Mouse (Mus musculus) forebrain, postnatal 0 days (tissue): ENCODE data around the gene Tfam. TPM values are rescaled to one million over a fixed set of nuclear protein-coding genes. Genes with fewer than 3 reads are reported as not detected.
A peak's percentile ranks its signal among the peaks of the same experiment; 100 is the strongest.

Experiments
- ATAC-seq: fragments of 200-750 bp; cut with Nextera tagmentation; 2 replicates; pipeline ENCODE4 v1.8.0; 2017; ENCODE audit warnings: mild to moderate bottlenecking, moderate library complexity
- DNase-seq: peaks from one replicate; pipeline ENCODE4 v3.0.0-alpha.2; 2015
- H3K27ac ChIP-seq: fragments of 300-500 bp; sonication (generic); 2 replicates; pipeline ENCODE4 v1.5.1; 2014; ENCODE audit warnings: low read depth, mild to moderate bottlenecking, antibody characterized with exemption, low read length, moderate library complexity, mixed read lengths
- H3K27me3 ChIP-seq: fragments of 300-500 bp; sonication (generic); 2 replicates; pipeline ENCODE4 v1.6.1; 2014; ENCODE audit warnings: mild to moderate bottlenecking, low read length, mixed read lengths; ENCODE audit not compliant: insufficient read depth
- H3K36me3 ChIP-seq: fragments of 300-500 bp; sonication (generic); 2 replicates; pipeline ENCODE4 v1.6.1; 2014; ENCODE audit warnings: mild to moderate bottlenecking, moderate library complexity; ENCODE audit not compliant: insufficient read depth
- H3K4me1 ChIP-seq: fragments of 300-500 bp; sonication (generic); 2 replicates; pipeline ENCODE4 v1.6.1; 2014; ENCODE audit warnings: antibody characterized with exemption; ENCODE audit not compliant: insufficient read depth
- H3K4me2 ChIP-seq: fragments of 300-500 bp; sonication (generic); 2 replicates; pipeline ENCODE4 v1.6.1; 2014; ENCODE audit warnings: low read depth, mild to moderate bottlenecking, moderate library complexity
- H3K4me3 ChIP-seq: fragments of 300-500 bp; sonication (generic); 2 replicates; pipeline ENCODE4 v1.5.1; 2014; ENCODE audit warnings: low read depth, low read length, mixed read lengths
- H3K9ac ChIP-seq: fragments of 300-500 bp; sonication (generic); 2 replicates; pipeline ENCODE4 v1.6.1; 2014; ENCODE audit warnings: mild to moderate bottlenecking
- H3K9me3 ChIP-seq: fragments of 300-500 bp; sonication (generic); 2 replicates; pipeline ENCODE4 v1.6.1; 2016; ENCODE audit warnings: low read length
- CTCF ChIP-seq: sonication (generic); IDR thresholded peaks from 2 replicates; pipeline ENCODE4 v1.5.1; 2016; ENCODE audit warnings: antibody characterized with exemption, control low read depth, low read depth
- WGBS: fragments of 180-500 bp; shearing (Covaris S2); extraction: QIAGEN DNeasy Blood & Tissue Kit; methylation state at CpG from one replicate; pipeline ENCODE4 v1.1.7; 2014; 5-methylcytosine and 5-hydroxymethylcytosine counted together
- polyA plus RNA-seq: library from polyadenylated mRNA; unstranded; fragments of >200 nt; fragmentation: Nextera tagmentation; extraction: Ambion mirVana; gene quantifications from 2 replicates; pipeline ENCODE4 v1.2.1, GENCODE M21; 2015
- total RNA-seq: library from RNA; depleted of rRNA; stranded (reverse); fragments of >200 nt; gene quantifications from 2 replicates; pipeline ENCODE4 v1.2.3, GENCODE M21; 2014; rRNA removed

Tfam gene
- total RNA-seq (25.1 and 50.9 TPM in 2 replicates), polyA plus RNA-seq (46.9 and 47.7 TPM in 2 replicates)

DNA sequence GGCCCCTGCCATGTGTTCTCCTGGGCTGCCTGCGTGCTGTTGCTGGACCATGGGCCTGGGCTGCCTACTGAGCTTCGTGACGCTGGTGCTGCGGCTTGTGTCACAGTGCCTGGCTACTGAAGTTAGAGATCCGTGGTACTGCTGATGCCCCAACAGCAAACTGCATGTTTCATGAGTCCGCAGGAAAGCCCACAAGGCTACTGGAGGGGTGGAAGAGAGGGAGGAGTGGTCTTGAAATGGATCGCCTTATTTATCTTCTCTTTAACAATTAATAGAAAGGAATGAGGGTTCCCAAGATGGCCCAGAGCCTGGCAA is at the start of gene Tfam:
TSS of gene Tfam (minus strand) at position 41 of the 315 bp plus-strand sequence.
- no peak for TF ChIP-seq CTCF
- ATAC-seq: no peak
- Histone ChIP-seq H3K4me1 (peaks cover 5% of the 10 kb centered on the region; the same call in 1 of the 2 replicates), H3K4me2 (peak within 1 kb of the TSS; percentile 96), H3K36me3 (peaks cover 18% of the 10 kb centered on the region), H3K9me3 (no peaks in the 10 kb centered on the region), H3K9ac (peak within 1 kb of the TSS; percentile 88), H3K27ac (peak within 1 kb of the TSS; percentile 77), H3K27me3 (no peaks in the 10 kb centered on the region), H3K4me3 (peak within 1 kb of the TSS; percentile 78)
- no peak for DNase-seq
- 5% methylated on average over 7 of the region's 7 CpGs for WGBS

DNA sequence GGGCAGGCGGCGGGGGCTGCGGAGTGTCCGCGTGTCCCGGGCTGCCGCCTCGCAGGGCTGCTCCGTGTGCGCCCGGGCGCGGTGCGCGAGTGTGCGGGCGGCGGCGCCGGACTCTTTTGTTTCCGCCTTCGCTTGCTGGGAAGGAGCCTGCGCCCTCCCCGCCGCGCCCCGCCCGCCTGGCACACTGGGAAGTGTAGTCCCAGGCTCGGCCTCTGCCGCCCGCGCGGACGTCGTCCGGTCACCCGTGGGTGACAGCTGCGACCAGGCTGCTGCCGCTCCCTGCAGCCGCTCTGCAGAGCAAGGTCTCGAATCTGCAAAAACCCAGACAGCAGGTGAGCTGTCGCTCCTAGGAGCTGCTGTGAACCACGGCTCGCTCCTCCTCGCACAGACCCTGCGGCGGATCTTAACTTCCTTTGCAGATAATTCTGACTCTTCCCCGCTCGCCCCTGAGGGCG is 47.1 kb upstream of the Tfam start, which contains the start of gene Ube2d1:
TSS of gene Ube2d1 (minus strand) at position 137 of the 455 bp plus-strand sequence.
- peak within 1 kb of the TSS; percentile 93 for H3K27ac ChIP-seq
- DNase-seq: peak; percentile 91
- peak within 1 kb of the TSS; percentile 99 for H3K9ac ChIP-seq
- H3K4me2 ChIP-seq: peak within 1 kb of the TSS; percentile 57
- peaks cover 19% of the 10 kb centered on the region for H3K4me1 ChIP-seq
- H3K4me3 ChIP-seq: peak within 1 kb of the TSS; percentile 94
- 1% methylated on average over 49 of the region's 50 CpGs for WGBS
- no peaks in the 10 kb centered on the region for H3K9me3 ChIP-seq
- ATAC-seq: peak; percentile 97
- TF ChIP-seq CTCF: peak; percentile 42; the same call in 1 of the 2 replicates
- H3K27me3 ChIP-seq: no peaks in the 10 kb centered on the region
- no peaks in the 10 kb centered on the region for H3K36me3 ChIP-seq

GRCm38 (mm10) chr10:71284511-71285125 is 46.5 kb upstream of the Tfam start:
- Histone ChIP-seq H3K36me3 (no peaks in the 10 kb centered on the region), H3K4me2 (peak overlapping the region; percentile 57), H3K4me1 (peaks cover 20% of the 10 kb centered on the region), H3K27me3 (no peaks in the 10 kb centered on the region), H3K27ac (peak overlapping the region; percentile 93), H3K4me3 (peak overlapping the region; percentile 94), H3K9ac (peak overlapping the region; percentile 99), H3K9me3 (no peaks in the 10 kb centered on the region)
- ATAC-seq: peak; percentile 67
- no peak for DNase-seq
- TF ChIP-seq CTCF: no peak
- 1% methylated on average over 41 of the region's 41 CpGs for WGBS

- 6% methylated on average over 8 of the region's 8 CpGs for WGBS
- ATAC-seq: no peak
- peak; percentile 66 for DNase-seq
Measured at GRCm38 (mm10) chr10:71284131-71284510, 46.0 kb upstream of the Tfam start.

GRCm38 (mm10) chr10:71273008-71273739 is 35.1 kb upstream of the Tfam start:
- TF ChIP-seq CTCF: no peak
- Histone ChIP-seq H3K9ac (no peak overlapping the region), H3K36me3 (no peaks in the 10 kb centered on the region), H3K9me3 (no peaks in the 10 kb centered on the region), H3K27me3 (no peaks in the 10 kb centered on the region), H3K27ac (0 out of 2 replicates have a peak overlapping the region, but pooled peaks have one; percentile 15), H3K4me2 (no peak overlapping the region), H3K4me3 (no peak overlapping the region), H3K4me1 (peaks cover 12% of the 10 kb centered on the region; the same call in 1 of the 2 replicates)
- peak; percentile 41 for DNase-seq
- peak; percentile 82 for ATAC-seq
- 43% methylated on average over 9 of the region's 9 CpGs for whole genome bisulfite sequencing

More at GRCm38 (mm10) chr10:71284131-71284510, 46.0 kb upstream of the Tfam start:
- Histone ChIP-seq H3K27me3 (no peaks in the 10 kb centered on the region), H3K9ac (peak overlapping the region; percentile 99), H3K4me1 (peaks cover 20% of the 10 kb centered on the region), H3K4me3 (peak overlapping the region; percentile 94), H3K9me3 (no peaks in the 10 kb centered on the region), H3K27ac (peak overlapping the region; percentile 93), H3K4me2 (peak overlapping the region; percentile 57), H3K36me3 (no peaks in the 10 kb centered on the region)
- no peak for TF ChIP-seq CTCF

DNA sequence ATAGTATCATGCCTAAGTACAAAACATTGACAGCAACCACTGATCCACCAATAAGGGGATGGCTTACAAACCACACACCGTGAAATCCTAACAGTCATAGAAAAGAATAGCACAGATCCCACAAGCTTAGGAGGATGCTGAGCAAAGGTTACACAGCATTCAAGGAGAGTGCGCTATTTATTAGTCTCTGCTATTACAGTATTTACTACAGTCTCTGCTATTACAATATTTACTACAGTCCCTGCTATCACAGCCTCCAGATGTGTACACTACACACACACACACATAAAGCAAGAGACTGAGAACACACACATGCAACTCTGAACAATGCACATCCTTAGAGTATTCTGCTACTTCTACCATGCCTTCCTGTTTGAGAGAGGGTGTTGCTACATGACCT is 29.9 kb upstream of the Tfam start:
- Histone ChIP-seq H3K27ac (no peak overlapping the region), H3K9ac (no peak overlapping the region), H3K9me3 (no peaks in the 10 kb centered on the region), H3K27me3 (no peaks in the 10 kb centered on the region), H3K4me3 (no peak overlapping the region), H3K36me3 (no peaks in the 10 kb centered on the region), H3K4me2 (no peak overlapping the region), H3K4me1 (peaks cover 11% of the 10 kb centered on the region; the same call in 1 of the 2 replicates)
- no peak for ATAC-seq
- no peak for DNase-seq
- WGBS: 86% methylated on average over 2 of the region's 2 CpGs
- TF ChIP-seq CTCF: no peak

GRCm38 (mm10) chr10:71267511-71267910 is 29.4 kb upstream of the Tfam start:
- ATAC-seq (no peak), DNase-seq (no peak)
- Histone ChIP-seq H3K36me3 (no peaks in the 10 kb centered on the region), H3K4me1 (peaks cover 8% of the 10 kb centered on the region; the same call in 1 of the 2 replicates), H3K27ac (no peak overlapping the region), H3K27me3 (no peaks in the 10 kb centered on the region), H3K4me2 (no peak overlapping the region), H3K9ac (no peak overlapping the region), H3K9me3 (no peaks in the 10 kb centered on the region), H3K4me3 (no peak overlapping the region)
- TF ChIP-seq CTCF: no peak
- 86% methylated on average over 11 of the region's 11 CpGs for WGBS
